Mouse (Mus musculus): ENCODE results near the gene Lrrfip1. TPM values are rescaled to one million over a fixed set of nuclear protein-coding genes. Genes with fewer than 3 reads are reported as not detected.

The Lrrfip1 gene
- polyA plus RNA-seq, 1 experiment from 2014 or later, result 38.0 TPM

DNA sequence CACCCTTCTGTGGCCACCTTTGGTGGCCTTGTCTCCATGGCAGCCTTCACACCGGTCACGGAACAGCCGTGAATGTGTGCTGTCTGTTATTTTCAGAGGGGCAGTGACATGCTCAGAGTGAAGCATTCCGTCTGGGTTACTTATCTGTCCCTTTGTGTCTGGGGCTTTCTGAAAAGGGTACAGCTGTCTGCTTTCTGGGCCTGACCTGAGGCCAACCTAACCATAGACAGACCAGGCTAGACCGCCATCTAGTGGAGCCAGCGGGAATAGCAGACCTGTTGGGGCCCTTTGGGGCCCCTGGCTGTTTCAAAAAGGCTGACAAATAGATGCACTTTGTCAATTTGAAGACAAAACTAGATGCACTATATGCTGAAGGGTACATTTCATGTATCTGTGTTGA, 100.3 kb downstream of the Lrrfip1 start:
- no peaks in the 10 kb centered on the region for H3K9me3 ChIP-seq
- no peak for ATAC-seq (replicated peaks)
- H3K4me1 ChIP-seq, result no peaks in the 10 kb centered on the region
- H3K27ac ChIP-seq, result no peak overlapping the region
- WGBS, result 11% methylated on average over 6 of the region's 6 CpGs
- H3K4me3 ChIP-seq, result no peak overlapping the region
- no peak overlapping the region for H3K4me2 ChIP-seq
- no peaks in the 10 kb centered on the region for H3K36me3 ChIP-seq (replicated peaks)
- no peaks in the 10 kb centered on the region for H3K27me3 ChIP-seq (replicated peaks)
- H3K9ac ChIP-seq, result no peak overlapping the region

DNA sequence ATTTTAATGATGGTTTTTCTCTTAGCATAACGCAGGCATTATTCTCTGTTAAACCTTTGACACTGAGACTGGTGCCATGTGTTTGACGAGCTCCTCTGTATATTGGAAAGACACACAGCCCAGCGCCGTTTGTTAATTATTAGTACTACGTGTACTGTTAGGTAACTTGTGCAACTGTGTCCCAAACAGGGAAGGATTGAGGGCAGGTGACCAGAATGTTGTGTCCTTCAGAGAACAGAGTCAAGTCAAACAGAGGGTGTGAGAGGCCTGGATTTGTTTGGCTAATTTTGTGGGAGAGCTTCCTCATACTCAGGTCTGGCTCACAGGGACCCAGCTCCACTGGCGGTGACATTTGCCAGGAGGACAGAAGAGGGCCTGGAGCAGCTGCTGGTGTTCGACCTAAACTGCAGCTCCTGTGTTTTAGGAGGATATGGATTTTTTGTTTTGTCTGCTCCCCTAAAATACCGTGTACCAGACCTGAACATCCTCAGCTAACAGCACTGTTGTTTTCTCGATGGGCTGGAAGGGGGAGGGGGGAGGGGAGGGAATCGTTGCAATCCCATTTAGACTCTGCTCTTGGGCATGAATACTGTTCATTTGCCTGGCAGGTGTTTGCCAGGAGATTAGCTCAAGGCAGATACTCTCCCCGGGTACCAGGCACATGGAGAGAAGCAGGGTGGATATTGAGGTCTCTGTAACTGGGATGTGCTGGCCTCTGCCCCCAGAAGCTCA, 103.3 kb downstream of the Lrrfip1 start:
- Histone ChIP-seq H3K27ac (no peak overlapping the region), H3K4me1 (no peaks in the 10 kb centered on the region), H3K27me3 (replicated peaks) (no peaks in the 10 kb centered on the region), H3K4me3 (no peak overlapping the region), H3K4me2 (no peak overlapping the region), H3K36me3 (replicated peaks) (0 out of 2 replicates have a peak, but pooled peaks cover 5% of the 10 kb centered on the region), H3K9ac (no peak overlapping the region), H3K9me3 (no peaks in the 10 kb centered on the region)
- ATAC-seq (replicated peaks), result no peak
- 65% methylated on average over 11 of the region's 11 CpGs for whole genome bisulfite sequencing

DNA sequence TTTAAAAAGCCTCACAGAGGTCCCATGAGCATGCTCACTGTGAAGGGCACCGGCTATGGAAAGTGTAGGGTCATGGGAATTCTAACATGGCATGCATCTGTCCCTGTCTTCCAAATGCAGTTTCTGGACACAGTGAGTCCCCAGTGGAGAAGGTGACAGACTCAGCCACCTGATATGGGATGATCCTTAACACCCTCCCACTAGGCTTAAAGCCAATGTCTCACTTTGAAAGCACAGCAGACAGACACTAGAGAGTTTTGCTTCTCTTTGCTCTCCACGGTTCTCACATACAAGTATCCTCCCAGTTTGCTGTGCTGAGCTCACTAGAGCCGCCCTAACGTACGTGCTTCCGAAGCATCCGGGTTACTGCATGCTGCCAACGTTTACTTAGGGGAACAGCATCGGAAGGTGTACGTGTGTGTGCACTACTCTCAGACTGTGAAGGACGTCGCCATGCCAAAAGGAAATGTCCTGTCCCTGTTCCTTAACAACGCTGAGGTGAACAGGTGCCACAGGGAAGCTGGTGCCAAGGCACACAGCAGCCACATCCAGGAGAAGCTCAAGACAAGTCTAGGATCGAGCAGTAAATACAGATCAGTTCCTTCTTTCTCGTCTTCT, 104.9 kb downstream of the Lrrfip1 start:
- Histone ChIP-seq H3K4me1 (no peaks in the 10 kb centered on the region), H3K36me3 (replicated peaks) (0 out of 2 replicates have a peak, but pooled peaks cover 9% of the 10 kb centered on the region), H3K9ac (no peak overlapping the region), H3K9me3 (no peaks in the 10 kb centered on the region), H3K27ac (no peak overlapping the region), H3K27me3 (replicated peaks) (no peaks in the 10 kb centered on the region), H3K4me2 (no peak overlapping the region), H3K4me3 (no peak overlapping the region)
- WGBS, result 91% methylated on average over 15 of the region's 15 CpGs
- no peak for ATAC-seq (replicated peaks)

DNA sequence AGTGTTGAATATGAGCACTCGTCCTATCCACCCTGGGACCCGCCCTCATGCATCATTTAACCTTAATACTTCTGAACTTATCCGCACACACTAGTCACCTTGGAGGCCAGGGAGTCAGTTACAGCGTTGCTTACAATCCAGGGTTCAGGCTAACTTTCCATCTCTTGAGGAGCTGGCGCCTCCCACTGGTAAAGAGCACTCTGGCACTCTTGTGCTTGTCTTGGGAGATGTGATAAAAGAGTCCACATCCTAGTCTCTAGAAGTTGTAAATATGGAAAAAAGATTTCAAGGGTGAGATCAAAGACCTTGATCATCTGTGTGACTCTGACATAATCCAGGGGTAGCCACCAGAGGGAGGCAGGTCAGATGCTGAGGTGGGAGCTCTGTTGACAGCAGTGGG, 109.0 kb downstream of the Lrrfip1 start:
- WGBS, result 79% methylated on average over 5 of the region's 5 CpGs
- Histone ChIP-seq H3K4me2 (no peak overlapping the region), H3K4me1 (no peaks in the 10 kb centered on the region), H3K27ac (no peak overlapping the region), H3K27me3 (replicated peaks) (no peaks in the 10 kb centered on the region), H3K9me3 (no peaks in the 10 kb centered on the region), H3K36me3 (replicated peaks) (peaks cover 9% of the 10 kb centered on the region), H3K4me3 (no peak overlapping the region), H3K9ac (no peak overlapping the region)
- no peak for ATAC-seq (replicated peaks)

DNA sequence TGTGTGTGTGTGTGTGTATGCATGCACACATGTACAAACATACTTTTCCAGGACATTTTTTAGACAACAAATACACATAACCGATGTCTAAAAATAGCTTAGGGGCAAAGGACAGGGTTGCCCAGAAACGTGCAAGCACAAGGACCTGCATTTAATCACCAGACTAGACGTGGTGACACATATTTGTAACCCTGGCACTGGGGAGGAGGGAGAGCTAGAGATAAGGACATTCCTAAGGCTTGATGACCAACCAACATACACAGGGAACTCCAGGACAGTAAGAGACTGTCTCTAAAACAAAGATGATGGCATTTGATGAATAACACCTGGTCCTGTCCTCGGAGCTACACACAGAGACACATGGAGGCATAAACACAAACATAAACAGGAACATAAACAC, 110.8 kb downstream of the Lrrfip1 start:
- H3K27ac ChIP-seq, result no peak overlapping the region
- H3K36me3 ChIP-seq (replicated peaks), result peaks cover 9% of the 10 kb centered on the region
- no peak overlapping the region for H3K9ac ChIP-seq
- H3K4me3 ChIP-seq, result no peak overlapping the region
- H3K4me2 ChIP-seq, result no peak overlapping the region
- ATAC-seq (replicated peaks), result no peak
- no peaks in the 10 kb centered on the region for H3K27me3 ChIP-seq (replicated peaks)
- no peaks in the 10 kb centered on the region for H3K4me1 ChIP-seq
- WGBS, result 90% methylated on average over 4 of the region's 4 CpGs
- H3K9me3 ChIP-seq, result no peaks in the 10 kb centered on the region

DNA sequence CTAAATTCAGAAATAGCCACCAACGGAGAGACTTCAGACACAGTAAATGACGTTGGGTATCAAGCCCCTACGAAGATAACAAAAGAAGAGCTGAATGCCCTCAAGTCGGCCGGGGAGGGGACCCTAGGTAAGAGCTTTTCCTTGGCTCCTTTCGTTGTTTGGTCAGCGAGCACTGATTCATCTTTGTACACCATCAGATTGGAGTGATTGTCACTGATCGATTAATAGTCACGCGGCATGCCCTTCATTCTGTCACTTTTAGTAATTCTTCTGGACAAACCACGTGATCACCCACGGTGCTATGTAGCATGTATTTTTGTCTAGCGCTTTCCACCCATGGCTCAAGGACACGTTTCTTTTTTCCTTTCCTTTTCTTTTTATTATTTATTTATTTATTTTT, 113.6 kb downstream of the Lrrfip1 start:
- H3K4me3 ChIP-seq, result no peak overlapping the region
- H3K9me3 ChIP-seq, result no peaks in the 10 kb centered on the region
- no peak overlapping the region for H3K27ac ChIP-seq
- H3K4me1 ChIP-seq, result no peaks in the 10 kb centered on the region
- peaks cover 2% of the 10 kb centered on the region for H3K36me3 ChIP-seq (replicated peaks)
- no peaks in the 10 kb centered on the region for H3K27me3 ChIP-seq (replicated peaks)
- no peak for ATAC-seq (replicated peaks)
- H3K4me2 ChIP-seq, result no peak overlapping the region
- 93% methylated on average over 14 of the region's 14 CpGs for WGBS
- H3K9ac ChIP-seq, result no peak overlapping the region

DNA sequence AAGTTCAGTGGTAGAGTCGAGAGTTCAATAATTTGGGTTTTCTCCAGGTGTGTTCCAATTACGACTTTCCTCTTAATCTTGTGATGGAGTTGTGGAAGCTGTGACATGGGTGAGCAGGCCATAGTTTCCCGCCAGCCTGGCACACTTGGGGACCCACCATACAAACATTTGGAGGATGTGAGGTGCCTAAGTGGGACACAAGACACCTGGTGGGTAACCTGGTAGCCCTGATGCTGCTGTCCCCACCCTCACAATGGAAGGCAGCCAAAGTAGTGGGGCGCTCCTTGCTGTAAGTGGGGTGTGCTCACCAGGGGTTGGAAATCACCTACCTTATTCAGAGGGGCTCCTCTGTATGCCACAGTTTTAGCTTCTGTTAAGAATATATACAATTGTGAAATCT, 114.1 kb downstream of the Lrrfip1 start:
- WGBS, result 94% methylated on average over 4 of the region's 4 CpGs
- Histone ChIP-seq H3K36me3 (replicated peaks) (no peaks in the 10 kb centered on the region; the same call in none of the 2 replicates), H3K4me2 (no peak overlapping the region), H3K27ac (no peak overlapping the region), H3K9ac (no peak overlapping the region), H3K9me3 (no peaks in the 10 kb centered on the region), H3K4me1 (no peaks in the 10 kb centered on the region), H3K4me3 (no peak overlapping the region), H3K27me3 (replicated peaks) (no peaks in the 10 kb centered on the region)
- ATAC-seq (replicated peaks), result no peak

DNA sequence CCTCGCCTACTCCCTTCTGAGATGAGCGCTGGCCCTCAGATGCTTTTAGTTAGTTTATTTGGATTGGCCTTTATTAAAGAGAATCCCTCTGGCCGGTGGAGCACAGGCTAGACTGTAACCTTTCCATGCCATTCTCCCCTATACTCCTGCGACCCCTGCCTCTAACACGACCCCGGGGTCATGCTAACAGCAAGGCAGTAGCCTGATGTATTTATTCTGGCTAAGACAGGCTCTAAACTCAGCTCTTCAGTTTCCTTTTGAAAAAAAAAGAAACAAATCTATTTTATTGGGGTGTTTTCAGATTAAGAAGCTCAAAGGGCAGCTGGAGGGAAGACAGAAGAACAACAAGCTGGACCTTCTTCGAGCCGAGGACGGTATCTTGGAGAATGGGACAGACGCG, 123.6 kb downstream of the Lrrfip1 start:
- 82% methylated on average over 11 of the region's 11 CpGs for WGBS
- ATAC-seq (replicated peaks), result no peak

DNA sequence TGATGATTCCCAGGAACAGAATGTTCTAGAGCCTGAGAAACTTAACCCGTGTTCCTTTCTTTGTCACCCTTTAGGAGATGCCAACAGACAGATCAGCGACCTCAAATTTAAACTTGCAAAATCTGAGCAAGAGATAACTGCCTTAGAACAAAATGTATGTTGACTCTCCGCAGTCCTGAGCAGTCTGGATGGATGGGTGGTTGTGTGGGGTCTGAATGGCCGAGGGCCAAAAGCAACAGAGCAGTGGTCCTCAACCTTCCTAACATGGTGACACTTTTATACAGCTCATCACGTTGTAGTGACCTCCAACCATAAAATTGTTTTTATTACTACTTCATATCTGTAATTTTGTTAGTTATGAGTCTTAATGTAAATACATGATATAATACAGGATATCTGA, 124.5 kb downstream of the Lrrfip1 start:
- H3K4me2 ChIP-seq, result no peak overlapping the region
- WGBS, result 93% methylated on average over 5 of the region's 5 CpGs
- no peaks in the 10 kb centered on the region for H3K4me1 ChIP-seq
- no peaks in the 10 kb centered on the region for H3K9me3 ChIP-seq
- no peak overlapping the region for H3K9ac ChIP-seq
- ATAC-seq (replicated peaks), result no peak
- no peaks in the 10 kb centered on the region for H3K27me3 ChIP-seq (replicated peaks)
- peaks cover 13% of the 10 kb centered on the region; the same call in 1 of the 2 replicates for H3K36me3 ChIP-seq (replicated peaks)
- H3K27ac ChIP-seq, result no peak overlapping the region
- no peak overlapping the region for H3K4me3 ChIP-seq

More for the DNA sequence above, 123.6 kb downstream of the Lrrfip1 start:
- no peaks in the 10 kb centered on the region for H3K9me3 ChIP-seq
- no peak overlapping the region for H3K4me3 ChIP-seq
- H3K36me3 ChIP-seq (replicated peaks), result peaks cover 11% of the 10 kb centered on the region; the same call in 1 of the 2 replicates
- no peak overlapping the region for H3K4me2 ChIP-seq
- H3K9ac ChIP-seq, result no peak overlapping the region
- H3K27ac ChIP-seq, result no peak overlapping the region
- H3K4me1 ChIP-seq, result no peaks in the 10 kb centered on the region
- no peaks in the 10 kb centered on the region for H3K27me3 ChIP-seq (replicated peaks)

DNA sequence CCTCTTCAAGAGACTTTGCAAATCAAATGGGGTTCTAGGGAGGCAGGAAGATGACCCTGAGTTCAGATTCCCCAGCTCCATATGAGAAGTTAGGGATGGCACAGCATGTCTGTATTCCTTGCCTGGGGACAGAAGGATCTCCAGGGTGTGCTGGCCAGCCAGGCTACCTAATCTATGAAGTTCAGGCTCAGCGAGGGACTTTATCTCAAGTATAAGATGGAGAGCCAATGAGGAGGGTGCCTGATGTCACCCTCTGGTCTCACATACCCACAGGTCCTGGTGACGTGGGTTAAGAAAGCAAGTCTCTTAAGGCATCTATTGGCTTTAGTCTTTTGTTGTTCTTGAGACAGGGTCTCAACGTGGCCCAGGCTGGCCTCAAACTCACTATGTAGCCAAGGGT, 124.9 kb downstream of the Lrrfip1 start:
- no peak overlapping the region for H3K4me2 ChIP-seq
- H3K9ac ChIP-seq, result no peak overlapping the region
- peaks cover 18% of the 10 kb centered on the region; the same call in 1 of the 2 replicates for H3K36me3 ChIP-seq (replicated peaks)
- no peaks in the 10 kb centered on the region for H3K27me3 ChIP-seq (replicated peaks)
- H3K9me3 ChIP-seq, result no peaks in the 10 kb centered on the region
- 91% methylated on average over 3 of the region's 3 CpGs for WGBS
- H3K4me3 ChIP-seq, result no peak overlapping the region
- ATAC-seq (replicated peaks), result no peak
- H3K27ac ChIP-seq, result no peak overlapping the region
- no peaks in the 10 kb centered on the region for H3K4me1 ChIP-seq

DNA sequence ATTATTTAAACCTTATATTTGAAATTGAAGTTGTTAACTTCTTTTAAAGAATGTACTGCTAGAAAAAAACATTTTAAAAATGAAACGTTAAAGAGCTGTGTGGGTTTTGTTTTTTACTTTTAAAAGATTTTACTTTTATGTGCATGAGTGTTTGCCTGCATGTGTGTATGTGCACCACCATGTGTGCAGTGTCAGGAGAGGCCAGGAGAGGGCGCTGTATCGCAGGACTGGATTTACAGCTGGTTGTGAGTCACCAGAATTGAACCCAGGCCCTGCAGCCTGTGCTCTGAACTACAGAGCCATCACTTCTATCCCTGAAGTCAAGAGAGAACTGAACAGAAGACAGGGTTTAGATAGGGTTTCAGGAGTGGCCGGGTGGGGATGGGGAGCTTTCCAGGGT, 130.3 kb downstream of the Lrrfip1 start:
- Histone ChIP-seq H3K4me1 (no peaks in the 10 kb centered on the region), H3K4me2 (no peak overlapping the region), H3K27ac (no peak overlapping the region), H3K27me3 (replicated peaks) (no peaks in the 10 kb centered on the region), H3K9ac (no peak overlapping the region), H3K4me3 (no peak overlapping the region), H3K36me3 (replicated peaks) (peaks cover 21% of the 10 kb centered on the region), H3K9me3 (no peaks in the 10 kb centered on the region)
- ATAC-seq (replicated peaks), result no peak
- 92% methylated on average over 4 of the region's 4 CpGs for WGBS

DNA sequence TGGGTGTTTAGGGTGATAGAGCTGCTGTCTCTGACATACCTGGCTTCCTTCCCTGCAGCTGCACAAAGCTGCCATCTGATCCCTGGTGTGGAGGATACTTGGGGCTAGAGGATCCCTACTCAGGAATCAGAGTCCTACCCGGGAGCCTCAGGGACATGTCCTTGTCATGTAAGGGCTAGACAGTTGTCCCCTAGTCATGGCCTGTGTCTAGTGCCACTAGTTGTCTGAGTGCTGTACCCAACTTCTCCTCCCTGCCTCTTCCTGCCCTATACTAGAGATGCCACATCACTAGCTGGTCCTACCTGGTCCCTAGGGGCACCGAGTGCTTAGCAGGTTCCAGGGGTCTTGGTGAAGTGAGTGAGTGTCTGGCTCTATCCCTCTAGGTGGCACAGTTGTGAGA, 138.5 kb downstream of the Lrrfip1 start:
- Histone ChIP-seq H3K4me3 (no peak overlapping the region), H3K9ac (no peak overlapping the region), H3K9me3 (no peaks in the 10 kb centered on the region), H3K27me3 (replicated peaks) (no peaks in the 10 kb centered on the region), H3K27ac (no peak overlapping the region), H3K4me2 (no peak overlapping the region), H3K36me3 (replicated peaks) (no peaks in the 10 kb centered on the region), H3K4me1 (no peaks in the 10 kb centered on the region)
- ATAC-seq (replicated peaks), result no peak
- WGBS, result 79% methylated on average over 2 of the region's 2 CpGs

DNA sequence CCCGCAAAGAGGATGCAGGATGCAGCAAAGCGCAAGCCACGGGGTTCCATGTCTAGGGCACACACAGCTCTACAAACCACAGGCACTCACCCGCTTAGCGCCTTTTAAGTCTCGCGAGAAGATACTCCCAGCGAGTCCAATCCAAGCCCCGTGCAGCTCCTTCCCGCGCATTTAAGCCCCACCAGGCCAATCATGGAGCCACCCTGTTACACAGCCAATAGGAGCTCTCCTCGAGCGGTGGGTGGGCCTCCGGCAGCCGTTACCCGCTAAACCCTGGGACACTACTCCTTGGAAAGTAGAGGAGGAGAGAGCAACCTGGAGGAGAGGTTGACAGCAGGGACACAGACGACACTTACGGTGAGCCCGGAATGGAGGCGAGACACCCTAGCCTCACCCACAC, 146.3 kb downstream of the Lrrfip1 start, which contains the start of gene Rbm44:
Rbm44 (plus strand) TSS at position 277 of the 400 bp plus-strand sequence.
- no peaks in the 10 kb centered on the region for H3K27me3 ChIP-seq (replicated peaks)
- H3K9ac ChIP-seq, result no peak within 1 kb of the TSS
- H3K4me3 ChIP-seq, result no peak within 1 kb of the TSS
- H3K36me3 ChIP-seq (replicated peaks), result no peaks in the 10 kb centered on the region
- H3K4me2 ChIP-seq, result no peak within 1 kb of the TSS
- 75% methylated on average over 20 of the region's 20 CpGs for WGBS
- no peaks in the 10 kb centered on the region for H3K9me3 ChIP-seq
- no peaks in the 10 kb centered on the region for H3K4me1 ChIP-seq
- no peak within 1 kb of the TSS for H3K27ac ChIP-seq
- ATAC-seq (replicated peaks), result no peak
